Mouse (Mus musculus) left cerebral cortex, postnatal 10 days (tissue): Measurements from ENCODE around the gene Rnh1. TPM values are rescaled to one million over a fixed set of nuclear protein-coding genes. Genes with fewer than 3 reads are reported as not detected.
A peak's percentile ranks its signal among the peaks of the same experiment; 100 is the strongest.

Experiments used
- DNase-seq, 2 experiments: peaks; one replicate each; pipeline ENCODE4 v3.0.0; 2021 to 2022; ENCODE audit warnings: low spot score in 2 of 2, mixed read lengths in 1 of 2; ENCODE audit errors: extremely low spot score in 1 of 2
- intact Hi-C: fragments of 180-260 bp; cut with DNase I; formaldehyde crosslinking; loops from one replicate; pipeline ENCODE4 v1.15.1; 2025
- total RNA-seq, 2 experiments: library from RNA; stranded (reverse); gene quantifications; 2 replicates each; pipeline ENCODE4 v1.2.3; 2021

The Rnh1 gene
- total RNA-seq: 10 to 100 TPM; 20.8 TPM

- intact Hi-C loops: loop anchor here (5.0 kb wide), 2 partner anchors 40 to 110 kb away; partner anchors contain the start of gene B4galnt4
- peak; percentile 93 to 97 for DNase-seq
Measured at GRCm38 (mm10) chr7:141172116-141173006, at the start of gene Rnh1. Gene Rnh1 (minus strand): TSS chr7:141172857.

GRCm38 (mm10) chr7:141222126-141222467 lies 49.4 kb upstream of the Rnh1 start:
- no peak for DNase-seq
- intact Hi-C loops: no loop called here

- intact Hi-C loops: no loop called here
- DNase-seq: peak; percentile 91 to 98
Measured at GRCm38 (mm10) chr7:141221249-141222125, 48.8 kb upstream of the Rnh1 start.

- intact Hi-C loops: no loop called here
- DNase-seq: no peak
Measured at GRCm38 (mm10) chr7:141220377-141220776, 47.7 kb upstream of the Rnh1 start.

- intact Hi-C loops: no loop called here
- DNase-seq: no peak
Measured at GRCm38 (mm10) chr7:141219558-141220099, 47.0 kb upstream of the Rnh1 start.

GRCm38 (mm10) chr7:141218557-141219133 lies 46.0 kb upstream of the Rnh1 start:
- DNase-seq: no peak
- intact Hi-C loops: no loop called here

- DNase-seq: no peak
- intact Hi-C loops: no loop called here
Measured at GRCm38 (mm10) chr7:141218141-141218540, 45.5 kb upstream of the Rnh1 start.

GRCm38 (mm10) chr7:141217343-141218013 lies 44.8 kb upstream of the Rnh1 start:
- DNase-seq: no peak
- intact Hi-C loops: no loop called here

GRCm38 (mm10) chr7:141216894-141217293 lies 44.2 kb upstream of the Rnh1 start:
- intact Hi-C loops: no loop called here
- no peak for DNase-seq

GRCm38 (mm10) chr7:141215880-141216733 lies 43.5 kb upstream of the Rnh1 start:
- intact Hi-C loops: no loop called here
- peak in 1 of 2 experiments; percentile 56 for DNase-seq

GRCm38 (mm10) chr7:141215101-141215879 lies 42.6 kb upstream of the Rnh1 start, which contains the start of gene Rassf7:
Gene Rassf7 (plus strand): TSS chr7:141215860.
- peak; percentile 65 to 91 for DNase-seq
- intact Hi-C loops: no loop called here

GRCm38 (mm10) chr7:141214310-141214709 lies 41.7 kb upstream of the Rnh1 start:
- intact Hi-C loops: no loop called here
- no peak for DNase-seq

GRCm38 (mm10) chr7:141213605-141214235 lies 41.1 kb upstream of the Rnh1 start, which contains the start of gene Lmntd2:
Gene Lmntd2 (minus strand): TSS chr7:141214080.
- intact Hi-C loops: no loop called here
- DNase-seq: no peak

- no peak for DNase-seq
- intact Hi-C loops: no loop called here
Measured at GRCm38 (mm10) chr7:141213133-141213532, 40.5 kb upstream of the Rnh1 start.

- intact Hi-C loops: no loop called here
- DNase-seq: no peak
Measured at GRCm38 (mm10) chr7:141210606-141211131, 38.0 kb upstream of the Rnh1 start.

GRCm38 (mm10) chr7:141210137-141210536 lies 37.5 kb upstream of the Rnh1 start:
- intact Hi-C loops: no loop called here
- DNase-seq: no peak
